Mouse (Mus musculus): ENCODE measurements at regions not wholly inside any gene's neighbourhood (a gene's known extent, or its start where the extent isn't known, plus 50 kb on each side); places are given as distances from the start of the nearest gene placed in this dataset.

- no peak for ATAC-seq (ENCODE audit: poor library complexity, severe bottlenecking)
Measured at GRCm38 (mm10) chr5:111890800-111891199, 157.1 kb downstream of the Gm26897 start.

DNA sequence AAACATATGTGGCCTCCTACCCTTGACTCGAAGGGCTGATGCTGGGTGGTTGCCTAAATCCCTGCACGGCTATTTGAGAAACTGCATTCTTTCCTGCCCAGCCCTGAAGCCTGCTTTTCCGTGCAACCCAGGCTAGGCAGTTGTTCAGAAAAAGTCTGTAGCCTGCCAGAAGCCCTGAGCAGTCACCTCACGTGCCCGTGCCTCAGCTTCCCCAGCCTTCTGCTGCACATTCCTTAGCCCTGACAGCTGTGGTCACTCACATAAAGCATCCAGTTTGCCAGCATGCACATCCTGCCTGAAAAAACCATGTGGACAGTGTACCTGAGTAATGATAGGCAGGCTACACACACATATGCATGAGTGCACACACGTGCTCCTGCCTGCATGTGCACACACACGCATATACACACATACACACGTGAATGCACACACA lies 157.6 kb downstream of the Gm26897 start:
- ATAC-seq (ENCODE audit: poor library complexity, severe bottlenecking), result no peak

DNA sequence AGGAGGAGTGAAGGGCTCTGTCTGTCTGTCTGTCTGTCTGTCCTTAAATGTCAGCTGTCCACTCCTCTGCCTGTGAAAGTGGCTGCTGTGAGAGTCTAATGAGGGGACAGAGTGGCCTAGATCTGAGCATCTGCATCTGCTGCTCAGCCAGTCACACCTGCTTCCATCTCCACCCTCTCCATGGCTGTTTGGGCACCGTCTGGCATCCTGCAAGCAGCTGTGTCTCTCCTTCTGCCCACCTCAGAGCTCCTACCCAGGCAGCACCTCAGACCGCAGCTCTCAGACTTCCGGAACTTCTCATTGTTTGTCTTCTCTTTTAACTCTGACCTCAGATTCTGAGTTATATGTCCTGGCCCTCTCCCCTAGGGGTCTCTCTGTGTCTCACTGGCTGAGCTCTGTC lies 159.2 kb downstream of the Gm26897 start:
- no peak for ATAC-seq (ENCODE audit: poor library complexity, severe bottlenecking)

- no peak for ATAC-seq (ENCODE audit: poor library complexity, severe bottlenecking)
Measured at GRCm38 (mm10) chr5:111893905-111894311, 160.2 kb downstream of the Gm26897 start.

- ATAC-seq (ENCODE audit: poor library complexity, severe bottlenecking), result no peak
Measured at GRCm38 (mm10) chr5:111897568-111897967, 163.8 kb downstream of the Gm26897 start.

- ATAC-seq (ENCODE audit: poor library complexity, severe bottlenecking), result no peak
Measured at GRCm38 (mm10) chr5:111898482-111898881, 164.8 kb downstream of the Gm26897 start.

DNA sequence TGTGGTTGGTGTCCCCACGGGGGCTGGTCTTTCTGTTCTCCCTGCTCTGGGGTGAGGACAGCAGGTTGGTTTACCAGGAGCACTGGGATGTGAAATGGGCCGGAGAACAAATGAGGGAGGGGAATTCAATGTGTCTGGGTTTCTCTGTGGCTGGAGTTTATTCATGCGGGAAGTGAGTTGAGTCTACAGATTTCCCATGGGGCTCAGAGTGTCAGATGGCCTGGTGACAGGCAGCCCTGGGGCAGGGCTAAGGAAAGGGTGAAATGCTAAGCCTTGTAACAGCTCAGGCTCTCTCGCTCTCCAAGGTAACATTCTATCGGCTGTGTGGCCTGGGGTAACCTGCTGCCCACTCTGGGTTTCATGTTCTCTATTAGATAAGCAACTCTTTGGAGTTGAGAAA lies 167.5 kb downstream of the Gm26897 start:
- ATAC-seq (ENCODE audit: poor library complexity, severe bottlenecking), result no peak

DNA sequence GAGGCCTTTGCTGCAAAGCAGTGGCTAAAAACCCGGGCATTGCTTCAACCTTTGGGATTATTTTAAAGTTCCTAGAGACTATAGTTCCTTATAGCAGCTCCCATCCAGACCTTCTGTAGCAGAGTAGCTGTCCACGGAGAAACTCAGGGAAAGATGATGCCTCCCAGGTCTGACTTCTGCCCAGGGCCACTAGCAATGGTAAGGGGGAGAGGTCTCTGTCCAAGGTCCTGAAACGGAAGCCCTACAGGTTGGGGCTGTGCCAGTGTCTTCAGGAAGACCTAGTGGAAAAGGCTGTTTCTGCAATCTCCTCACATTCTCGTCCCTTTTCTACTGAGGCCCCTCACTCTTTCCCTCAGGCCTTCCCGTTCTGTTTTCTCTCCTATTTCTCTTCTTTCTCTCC lies 168.0 kb downstream of the Gm26897 start:
- no peak for ATAC-seq (ENCODE audit: poor library complexity, severe bottlenecking)

DNA sequence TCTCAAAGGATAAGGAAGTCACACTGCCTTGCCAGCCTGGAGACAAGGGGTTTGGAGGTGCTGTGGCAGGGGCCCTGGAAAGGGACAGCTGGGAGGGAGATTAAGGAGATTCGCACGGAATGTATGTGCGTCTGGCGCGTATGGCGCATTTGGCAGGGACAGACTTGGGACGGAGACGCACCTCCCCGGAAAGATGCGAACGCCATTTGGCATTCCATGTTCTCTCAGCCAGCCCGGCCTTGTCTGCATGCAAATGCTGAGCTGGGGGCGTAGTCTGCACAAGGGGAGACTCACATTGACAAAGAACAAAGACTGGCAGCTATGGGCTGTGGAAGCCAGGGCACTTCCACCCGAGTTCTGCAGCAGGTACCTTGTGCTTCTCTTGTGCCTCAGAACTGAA lies 174.4 kb downstream of the Gm26897 start:
- no peak for ATAC-seq (ENCODE audit: poor library complexity, severe bottlenecking)

GRCm38 (mm10) chr5:111910514-111910913 lies 176.8 kb downstream of the Gm26897 start:
- ATAC-seq (ENCODE audit: poor library complexity, severe bottlenecking), result no peak

GRCm38 (mm10) chr5:111913354-111913753 lies 179.6 kb downstream of the Gm26897 start:
- ATAC-seq (ENCODE audit: poor library complexity, severe bottlenecking), result no peak

DNA sequence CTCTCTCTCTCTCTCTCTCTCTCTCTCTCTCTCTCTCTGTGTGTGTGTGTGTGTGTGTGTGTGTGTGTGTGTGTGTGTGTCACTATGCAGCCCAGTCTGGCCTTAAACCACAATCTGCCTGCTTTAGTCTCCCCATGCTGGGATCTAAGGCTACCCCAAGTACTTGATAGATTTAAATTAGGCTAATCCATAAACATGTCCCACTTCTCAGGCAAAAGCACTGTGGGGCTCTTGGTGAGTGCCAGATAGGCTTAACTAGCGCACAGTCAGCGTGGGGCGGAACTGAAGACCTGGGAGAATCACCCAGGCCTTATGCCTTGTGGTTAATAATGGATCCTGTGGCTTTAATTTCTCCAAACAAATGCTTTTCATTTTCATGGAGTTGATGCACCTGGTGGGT lies 180.6 kb downstream of the Gm26897 start:
- ATAC-seq (ENCODE audit: poor library complexity, severe bottlenecking), result no peak

DNA sequence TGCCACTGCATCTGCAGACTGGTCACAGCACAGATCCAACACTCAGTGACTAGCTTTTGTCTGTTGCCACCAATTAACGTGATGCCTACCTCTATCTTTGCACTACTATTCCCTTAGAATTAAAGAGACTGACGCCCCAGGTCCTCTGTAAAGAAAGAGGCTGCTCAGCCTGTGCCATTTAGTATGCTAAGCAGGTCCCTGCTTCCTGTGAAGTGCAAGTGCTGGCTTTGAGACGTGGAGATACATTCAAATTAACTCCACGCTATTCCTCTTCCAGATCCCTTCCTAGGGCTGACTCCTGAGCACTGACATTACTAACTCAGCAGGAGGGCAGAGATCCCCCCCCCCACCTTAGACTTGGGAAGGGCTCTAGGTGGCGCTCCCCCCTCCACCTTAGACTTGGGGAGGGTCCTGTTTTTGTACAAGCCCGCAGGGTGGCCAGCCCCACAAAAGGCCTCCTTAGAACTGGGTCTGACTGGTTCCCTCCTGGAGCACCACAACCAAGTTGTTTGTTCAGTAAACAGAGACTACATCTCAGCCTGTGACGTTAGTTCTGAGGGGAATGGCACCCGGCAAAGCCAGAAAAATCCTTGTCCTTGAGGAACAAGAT lies 184.0 kb downstream of the Gm26897 start:
- no peak for ATAC-seq (ENCODE audit: poor library complexity, severe bottlenecking)

DNA sequence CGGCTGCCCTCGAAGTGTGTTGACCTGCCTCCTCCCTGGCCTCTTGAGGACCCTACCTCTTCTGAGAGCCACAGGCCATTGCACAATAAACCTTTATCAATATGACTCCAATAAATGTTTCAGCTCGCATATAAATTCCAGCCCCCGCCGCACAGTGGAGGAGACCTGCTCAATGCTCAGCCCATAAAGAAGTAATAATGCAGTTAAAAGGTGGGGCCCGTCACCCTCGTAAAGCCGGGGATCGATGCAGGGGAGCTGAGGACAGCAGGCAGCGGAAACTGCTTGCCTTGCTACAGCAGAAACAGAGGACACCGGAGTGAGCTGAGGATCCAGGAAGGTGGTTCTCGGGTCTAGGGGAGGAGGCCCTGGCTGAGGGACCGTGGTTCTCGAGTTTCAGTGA lies 185.2 kb downstream of the Gm26897 start:
- no peak for ATAC-seq (ENCODE audit: poor library complexity, severe bottlenecking)

GRCm38 (mm10) chr5:111922991-111923701 lies 189.4 kb downstream of the Gm26897 start:
- no peak for ATAC-seq (ENCODE audit: poor library complexity, severe bottlenecking)

- no peak for ATAC-seq (ENCODE audit: poor library complexity, severe bottlenecking)
Measured at GRCm38 (mm10) chr5:111925757-111926156, 192.0 kb downstream of the Gm26897 start.

- ATAC-seq (ENCODE audit: poor library complexity, severe bottlenecking), result no peak
Measured at GRCm38 (mm10) chr5:111929180-111929990, 195.7 kb downstream of the Gm26897 start.

DNA sequence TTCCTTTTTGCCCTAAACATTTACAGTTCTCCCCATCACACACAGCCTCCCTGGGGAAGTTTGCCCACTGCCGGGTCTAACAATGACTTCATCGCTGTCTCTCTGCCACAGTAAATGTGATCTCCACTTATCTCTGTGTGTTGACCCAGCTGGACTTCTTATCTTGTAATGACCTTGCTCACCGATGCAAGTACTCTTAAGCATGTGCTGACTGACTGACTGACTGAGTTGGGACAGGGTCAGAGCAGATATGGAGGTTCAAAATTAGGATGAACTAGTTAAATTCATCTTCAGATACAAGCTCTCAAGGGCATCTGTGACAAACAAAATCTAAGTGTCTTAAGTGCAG lies 196.2 kb downstream of the Gm26897 start:
- ATAC-seq (ENCODE audit: poor library complexity, severe bottlenecking), result no peak

DNA sequence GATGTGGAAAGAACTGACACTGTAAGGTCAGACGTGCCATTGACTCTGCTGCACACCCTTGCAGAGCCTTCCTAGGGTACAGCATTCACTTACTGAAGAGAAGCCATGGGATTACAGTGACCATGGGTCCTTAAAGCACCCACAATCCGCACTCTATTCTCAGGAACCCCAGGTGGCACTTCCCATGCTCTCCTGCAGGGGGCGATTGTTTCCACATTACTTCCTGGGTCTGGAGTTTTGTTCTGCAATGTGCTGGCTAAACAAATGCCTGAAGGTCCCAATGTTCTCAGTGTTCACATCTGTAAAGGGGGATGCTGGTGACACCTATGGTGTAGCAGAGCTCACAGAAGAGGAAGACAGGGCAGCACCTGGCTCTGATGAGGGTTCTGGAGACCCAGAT lies 198.0 kb downstream of the Gm26897 start:
- no peak for ATAC-seq (ENCODE audit: poor library complexity, severe bottlenecking)

GRCm38 (mm10) chr5:111935381-111936134 lies 201.8 kb downstream of the Gm26897 start:
- ATAC-seq (ENCODE audit: poor library complexity, severe bottlenecking), result no peak

- ATAC-seq (ENCODE audit: poor library complexity, severe bottlenecking), result no peak
Measured at GRCm38 (mm10) chr5:111941831-111942230, 208.1 kb downstream of the Gm26897 start.

Measured in megakaryocyte, adult 5-6 weeks (primary cell).